Mouse (Mus musculus) bone marrow, adult 2 months (tissue): ENCODE data around the gene D330020A13Rik.

Source experiments
- CTCF ChIP-seq: fragments of 200-500 bp; IDR thresholded peaks from 2 replicates; pipeline ENCODE4 v1.5.1; 2011; ENCODE audit warnings: low read length, control low read depth; ENCODE audit not compliant: control insufficient read depth, insufficient read depth
- POLR2A ChIP-seq: fragments of 200-500 bp; IDR thresholded peaks from 2 replicates; pipeline ENCODE4 v1.6.1; 2011; ENCODE audit warnings: low read depth, mild to moderate bottlenecking, control low read depth, low read length, borderline replicate concordance; ENCODE audit not compliant: control insufficient read depth

GRCm38 (mm10) chr6:120288541-120288940 lies 5.6 kb upstream of the D330020A13Rik start:
- TF ChIP-seq CTCF (no peak), POLR2A (no peak)
